Mouse (Mus musculus) kidney, adult 2 months (tissue): ENCODE measurements around the gene Spats2l. TPM values are rescaled to one million over a fixed set of nuclear protein-coding genes. Genes with fewer than 3 reads are reported as not detected.
A peak's percentile ranks its signal among the peaks of the same experiment; 100 is the strongest.

Experiments
- DNase-seq: peaks from one replicate; pipeline ENCODE4 v3.0.0; 2021
- H3K27ac ChIP-seq: fragments of 200-500 bp; 2 replicates; pipeline ENCODE4 v1.5.1; 2012; ENCODE audit warnings: low read depth, low read length, control low read depth, inconsistent platforms; ENCODE audit not compliant: insufficient read depth
- H3K27me3 ChIP-seq: fragments of 200-500 bp; replicated peaks from 2 replicates; pipeline ENCODE4 v1.6.1; 2012; ENCODE audit warnings: mild to moderate bottlenecking, moderate library complexity, low read length, inconsistent platforms; ENCODE audit not compliant: control insufficient read depth, insufficient read depth
- H3K36me3 ChIP-seq: fragments of 200-500 bp; 2 replicates; pipeline ENCODE4 v1.6.1; 2012; ENCODE audit warnings: mild to moderate bottlenecking, moderate library complexity, low read length, inconsistent platforms; ENCODE audit not compliant: control insufficient read depth, insufficient read depth
- H3K4me1 ChIP-seq: fragments of 200-500 bp; 2 replicates; pipeline ENCODE4 v1.6.1; 2011; ENCODE audit warnings: low read length; ENCODE audit not compliant: control insufficient read depth, insufficient read depth
- H3K4me3 ChIP-seq: fragments of 200-500 bp; 2 replicates; pipeline ENCODE4 v1.5.1; 2011; ENCODE audit warnings: mild to moderate bottlenecking, low read depth, low read length, control low read depth; ENCODE audit not compliant: insufficient read depth
- CTCF ChIP-seq: fragments of 200-500 bp; conservative IDR thresholded peaks from 2 replicates; pipeline ENCODE4 v1.5.1; 2011; ENCODE audit warnings: low read depth, mild to moderate bottlenecking, control low read depth, low read length, moderate library complexity, mixed read lengths; ENCODE audit not compliant: insufficient read depth, insufficient read length
- POLR2A ChIP-seq: fragments of 200-500 bp; IDR thresholded peaks from one replicate; pipeline ENCODE4 v1.6.1; 2011; ENCODE audit warnings: low read depth, low read length, control low read depth
- WGBS: fragments of 180-500 bp; shearing (Covaris S2); methylation state at CpG from one replicate; pipeline ENCODE4 v1.1.7; 2018; 5-methylcytosine and 5-hydroxymethylcytosine counted together
- polyA plus RNA-seq: library from polyadenylated mRNA; depleted of rRNA; stranded (reverse); fragments of >200 nt; gene quantifications from 2 replicates; pipeline ENCODE4 v1.2.3, GENCODE M21; 2012

Gene Spats2l
- polyA plus RNA-seq, 1 experiment = 6.9 TPM

GRCm38 (mm10) chr1:57820428-57820997, 46.6 kb downstream of the Spats2l start:
- Histone ChIP-seq H3K27me3 (no peaks in the 10 kb centered on the region), H3K36me3 (no peaks in the 10 kb centered on the region), H3K27ac (no peak overlapping the region), H3K4me1 (no peaks in the 10 kb centered on the region), H3K4me3 (no peak overlapping the region)
- no peak for DNase-seq
- TF ChIP-seq CTCF (no peak), POLR2A (no peak)
- 48% methylated on average over 6 of the region's 6 CpGs for WGBS

- no peak for DNase-seq
- no peaks in the 10 kb centered on the region for H3K36me3 ChIP-seq
- no peak overlapping the region for H3K27ac ChIP-seq
- H3K4me1 ChIP-seq = no peaks in the 10 kb centered on the region
- H3K27me3 ChIP-seq = no peaks in the 10 kb centered on the region
- 89% methylated on average over 17 of the region's 17 CpGs for WGBS
- TF ChIP-seq CTCF (no peak), POLR2A (no peak)
- H3K4me3 ChIP-seq = no peak overlapping the region
Observed at GRCm38 (mm10) chr1:57824966-57825759, 51.2 kb downstream of the Spats2l start.

- Histone ChIP-seq H3K4me1 (no peaks in the 10 kb centered on the region), H3K27me3 (no peaks in the 10 kb centered on the region), H3K4me3 (no peak overlapping the region), H3K36me3 (no peaks in the 10 kb centered on the region), H3K27ac (no peak overlapping the region)
- TF ChIP-seq POLR2A (no peak), CTCF (no peak)
- DNase-seq = no peak
- WGBS = 88% methylated on average over 9 of the region's 9 CpGs
Observed at GRCm38 (mm10) chr1:57826245-57826644, 52.3 kb downstream of the Spats2l start.

- no peak overlapping the region for H3K27ac ChIP-seq
- H3K4me3 ChIP-seq = no peak overlapping the region
- TF ChIP-seq CTCF (no peak), POLR2A (no peak)
- WGBS = 82% methylated on average over 2 of the region's 2 CpGs
- H3K27me3 ChIP-seq = no peaks in the 10 kb centered on the region
- H3K4me1 ChIP-seq = no peaks in the 10 kb centered on the region; the same call in 1 of the 2 replicates
- no peak for DNase-seq
- H3K36me3 ChIP-seq = no peaks in the 10 kb centered on the region
Observed at GRCm38 (mm10) chr1:57833145-57833544, 59.2 kb downstream of the Spats2l start.

GRCm38 (mm10) chr1:57835128-57835527, 61.2 kb downstream of the Spats2l start:
- H3K27ac ChIP-seq = no peak overlapping the region
- no peaks in the 10 kb centered on the region for H3K36me3 ChIP-seq
- H3K4me1 ChIP-seq = no peaks in the 10 kb centered on the region; the same call in 1 of the 2 replicates
- TF ChIP-seq POLR2A (no peak), CTCF (no peak)
- H3K4me3 ChIP-seq = no peak overlapping the region
- 50% methylated on average over 7 of the region's 7 CpGs for WGBS
- H3K27me3 ChIP-seq = no peaks in the 10 kb centered on the region
- peak; percentile 46 for DNase-seq

GRCm38 (mm10) chr1:57836686-57837317, 62.8 kb downstream of the Spats2l start:
- no peaks in the 10 kb centered on the region for H3K36me3 ChIP-seq
- no peaks in the 10 kb centered on the region for H3K27me3 ChIP-seq
- no peak for TF ChIP-seq CTCF
- TF ChIP-seq POLR2A = no peak
- DNase-seq = no peak
- 79% methylated on average over 5 of the region's 5 CpGs for WGBS
- H3K4me1 ChIP-seq = no peaks in the 10 kb centered on the region; the same call in 1 of the 2 replicates
- no peak overlapping the region for H3K27ac ChIP-seq
- H3K4me3 ChIP-seq = no peak overlapping the region

- no peak for TF ChIP-seq CTCF
- no peak for TF ChIP-seq POLR2A
- H3K27ac ChIP-seq = no peak overlapping the region
- 84% methylated on average over 6 of the region's 6 CpGs for WGBS
- H3K27me3 ChIP-seq = no peaks in the 10 kb centered on the region
- DNase-seq = no peak
- H3K4me1 ChIP-seq = no peaks in the 10 kb centered on the region
- no peak overlapping the region for H3K4me3 ChIP-seq
- H3K36me3 ChIP-seq = no peaks in the 10 kb centered on the region
Observed at GRCm38 (mm10) chr1:57839863-57840262, 65.9 kb downstream of the Spats2l start.
